Mouse (Mus musculus) brain, embryonic 14.5 days (tissue): ENCODE measurements around the gene Zfp367. TPM values are rescaled to one million over a fixed set of nuclear protein-coding genes. Genes with fewer than 3 reads are reported as not detected.

Experiments
- DNase-seq: peaks from one replicate; pipeline ENCODE4 v3.0.0-alpha.2; 2011; ENCODE audit warnings: low read depth
- CTCF ChIP-seq: fragments of 200-500 bp; IDR thresholded peaks from 2 replicates; pipeline ENCODE4 v1.5.1; 2012; ENCODE audit warnings: inconsistent platforms, mild to moderate bottlenecking, moderate library complexity, borderline replicate concordance; ENCODE audit not compliant: insufficient read depth, insufficient read length; ENCODE audit errors: extremely low read depth
- POLR2A ChIP-seq: fragments of 200-500 bp; IDR thresholded peaks from 2 replicates; pipeline ENCODE4 v1.6.1; 2012; ENCODE audit warnings: mild to moderate bottlenecking, inconsistent platforms, borderline replicate concordance; ENCODE audit not compliant: poor library complexity, insufficient read depth, insufficient read length, severe bottlenecking; ENCODE audit errors: extremely low read depth
- polyA plus RNA-seq: library from polyadenylated mRNA; depleted of rRNA; stranded (reverse); fragments of >200 nt; gene quantifications from 2 replicates; pipeline ENCODE4 v1.2.3, GENCODE M21; 2012; rRNA removed

Zfp367 gene
- 8.5 and 9.3 TPM in 2 replicates for polyA plus RNA-seq

- peak; percentile 99 for DNase-seq
- TF ChIP-seq POLR2A (no peak), CTCF (no peak)
Measured at GRCm38 (mm10) chr13:64153083-64153682, at the start of gene Zfp367. TSS of gene Zfp367 (minus strand) at chr13:64153202.

GRCm38 (mm10) chr13:64200911-64201310 lies 47.9 kb upstream of the Zfp367 start:
- TF ChIP-seq CTCF (no peak), POLR2A (no peak)

GRCm38 (mm10) chr13:64198310-64198709 lies 45.3 kb upstream of the Zfp367 start:
- no peak for DNase-seq
- TF ChIP-seq CTCF (no peak), POLR2A (no peak)

More at GRCm38 (mm10) chr13:64200911-64201310, 47.9 kb upstream of the Zfp367 start:
- no peak for DNase-seq

- TF ChIP-seq POLR2A (no peak), CTCF (no peak)
Measured at GRCm38 (mm10) chr13:64197899-64198298, 44.9 kb upstream of the Zfp367 start.

GRCm38 (mm10) chr13:64187065-64187464 lies 34.1 kb upstream of the Zfp367 start:
- TF ChIP-seq CTCF (no peak), POLR2A (no peak)
- DNase-seq, result no peak

More at GRCm38 (mm10) chr13:64197899-64198298, 44.9 kb upstream of the Zfp367 start:
- DNase-seq, result no peak

- no peak for DNase-seq
- TF ChIP-seq POLR2A (no peak), CTCF (no peak)
Measured at GRCm38 (mm10) chr13:64186516-64186915, 33.5 kb upstream of the Zfp367 start.

- TF ChIP-seq CTCF (no peak), POLR2A (no peak)
- DNase-seq, result no peak
Measured at GRCm38 (mm10) chr13:64185586-64185985, 32.6 kb upstream of the Zfp367 start.

GRCm38 (mm10) chr13:64185176-64185575 lies 32.2 kb upstream of the Zfp367 start:
- DNase-seq, result no peak
- TF ChIP-seq POLR2A, result no peak
- no peak for TF ChIP-seq CTCF

- TF ChIP-seq POLR2A, result no peak
- no peak for TF ChIP-seq CTCF
- DNase-seq, result no peak
Measured at GRCm38 (mm10) chr13:64184361-64184760, 31.4 kb upstream of the Zfp367 start.

GRCm38 (mm10) chr13:64183583-64183982 lies 30.6 kb upstream of the Zfp367 start:
- DNase-seq, result no peak

GRCm38 (mm10) chr13:64182091-64182490 lies 29.1 kb upstream of the Zfp367 start:
- TF ChIP-seq CTCF (no peak), POLR2A (no peak)

More at GRCm38 (mm10) chr13:64183583-64183982, 30.6 kb upstream of the Zfp367 start:
- TF ChIP-seq POLR2A (no peak), CTCF (no peak)

GRCm38 (mm10) chr13:64180888-64181287 lies 27.9 kb upstream of the Zfp367 start:
- DNase-seq, result peak; percentile 39
- TF ChIP-seq CTCF, result peak; percentile 50; the same call in 1 of the 2 replicates
- no peak for TF ChIP-seq POLR2A

More at GRCm38 (mm10) chr13:64182091-64182490, 29.1 kb upstream of the Zfp367 start:
- DNase-seq, result no peak
